8 mouse cellular contexts compared by ENCODE assay signal in genomic region chrX:139610033-139610764, GRCm38 (mm10). TPM values are rescaled to one million over a fixed set of nuclear protein-coding genes. Genes with fewer than 3 reads are reported as not detected.
DNase-seq lines count a peak whose midpoint lies in the region; ATAC-seq and TF ChIP-seq lines count a peak whose summit lies in the region.

No protein-coding gene starts in this region.

- 20% methylated on average over 44 of the region's 44 CpGs for WGBS in lung, adult 2 months
- 14% methylated on average over 44 of the region's 44 CpGs for WGBS in neural tube, embryonic 15.5 days

- H3K4me2 ChIP-seq in neural tube, embryonic 15.5 days: peak overlapping the region; percentile 65

- TF ChIP-seq CTCF in layer of hippocampus, adult 2 months (conservative IDR thresholded peaks at IDR 0.05): peak; percentile 47
- TF ChIP-seq CTCF in lung, adult 2 months (IDR thresholded peaks at IDR 0.05; ENCODE audit: insufficient read depth, low read length): no peak

- peak; percentile 99 for ATAC-seq in neural tube, embryonic 15.5 days (ENCODE audit: low FRiP score)

- H3K4me1 ChIP-seq in lung, adult 2 months (ENCODE audit: control insufficient read depth, insufficient read depth, low read length): peaks cover 4% of the 10 kb centered on the region; the same call in 1 of the 2 replicates
- H3K4me1 ChIP-seq in neural tube, embryonic 15.5 days: no peaks in the 10 kb centered on the region

- H3K9ac ChIP-seq in neural tube, embryonic 15.5 days (replicated peaks): peak overlapping the region; percentile 54

- H3K4me3 ChIP-seq in layer of hippocampus, adult 2 months: peak overlapping the region; percentile 64
- H3K4me3 ChIP-seq in lung, adult 2 months (replicated peaks; ENCODE audit: extremely low read depth, low read depth, low read length): peak overlapping the region; percentile 51
- peak overlapping the region; percentile 61 for H3K4me3 ChIP-seq in neural tube, embryonic 15.5 days (replicated peaks)

- H3K27ac ChIP-seq in layer of hippocampus, adult 2 months: peak overlapping the region; percentile 90
- peak overlapping the region; percentile 66 for H3K27ac ChIP-seq in neural tube, embryonic 15.5 days (replicated peaks)

- DNase-seq in MN1 (ENCODE audit: low spot score): peak; percentile 72
- peak; percentile 89 for DNase-seq in cerebellum, adult 9-10 months
- DNase-seq in forelimb bud, embryonic 11.5 days (ENCODE audit: low read depth, low spot score): peak; percentile 78
- DNase-seq in heart, postnatal 4 days: peak; percentile 85
- peak; percentile 66 to 80 for DNase-seq in layer of hippocampus, adult 2 months (ENCODE audit: low spot score in 2 of 2)
- peak; percentile 60 for DNase-seq in lung, adult 2 months
- peak; percentile 80 for DNase-seq in testis, postnatal 10 days (ENCODE audit: low spot score)

- no peak for TF ChIP-seq POLR2A in lung, adult 2 months (IDR thresholded peaks at IDR 0.05; ENCODE audit: borderline replicate concordance, extremely low read depth, low read depth, low read length)

- H3K36me3 ChIP-seq in neural tube, embryonic 15.5 days: no peaks in the 10 kb centered on the region

- H3K9me3 ChIP-seq in neural tube, embryonic 15.5 days (replicated peaks): no peaks in the 10 kb centered on the region

- peaks cover 13% of the 10 kb centered on the region; the same call in 1 of the 2 replicates for H3K27me3 ChIP-seq in neural tube, embryonic 15.5 days (replicated peaks)

RNA-seq across cellular contexts. Expression of gene Rnf128, which starts 47.1 kb away (rescaled TPM):
- 10 to 100 TPM; 47.2 to 53.1 TPM for total RNA-seq in heart, postnatal 4 days (2021)
- 10 to 100 TPM; 30.4 to 30.7 TPM for total RNA-seq in layer of hippocampus, adult 2 months (2021)
- 1.4 and 1.5 TPM in 2 replicates for polyA plus RNA-seq in lung, adult 2 months (2012; rRNA removed)
- 5.2 and 18.7 TPM in 2 replicates for polyA plus RNA-seq in neural tube, embryonic 15.5 days (2015; fragmentation: Nextera tagmentation; extraction: Ambion mirVana)

Comparison
In these comparisons a context has a peak if more than half of its experiments do, and no peak if none do; other contexts are left out.
1. Peak in every context shown above with its lines: DNase-seq, ATAC-seq, H3K4me3 ChIP-seq and H3K27ac ChIP-seq.